Mouse (Mus musculus): ENCODE results near the gene Fgr. TPM values are rescaled to one million over a fixed set of nuclear protein-coding genes. Genes with fewer than 3 reads are reported as not detected.
"Not testable (repeated sequence)": the region's sequence is repeated elsewhere in the genome, so short reads cannot be mapped to it uniquely, and the experiment has no call there.

The Fgr gene
- total RNA-seq, 2 experiments from 2014 or later: 0.23 TPM

- no peak overlapping the region for H3K27ac ChIP-seq
- peak; percentile 100 for TF ChIP-seq CTCF (IDR thresholded peaks at IDR 0.05)
- intact Hi-C loops (cut with DNase I): loop anchor here (1.0 to 10.0 kb wide), 2 partner anchors 60 to 450 kb away; no protein-coding TSS in a partner anchor
- DNase-seq (ENCODE audit: extremely low spot score in 1 of 2, low spot score in 2 of 2): peak; percentile 69 to 74
- no peak overlapping the region for H3K4me3 ChIP-seq
Observed at GRCm38 (mm10) chr4:133005233-133005632, 31.3 kb downstream of the Fgr start.

GRCm38 (mm10) chr4:133005885-133006451, 32.1 kb downstream of the Fgr start:
- not testable (repeated sequence) for H3K27ac ChIP-seq; H3K4me3 ChIP-seq; DNase-seq (ENCODE audit: extremely low spot score in 1 of 2, low spot score in 2 of 2)
- intact Hi-C loops (cut with DNase I): loop anchor here (1.0 to 10.0 kb wide), 2 partner anchors 61 to 449 kb away; no protein-coding TSS in a partner anchor

- intact Hi-C loops (cut with DNase I): loop anchor here (2.0 to 10.0 kb wide), 2 partner anchors 291 to 447 kb away; no protein-coding TSS in a partner anchor
- peak in 1 of 2 experiments; percentile 9 for DNase-seq (ENCODE audit: extremely low spot score in 1 of 2, low spot score in 2 of 2)
- Histone ChIP-seq H3K27ac (no peak overlapping the region), H3K4me3 (no peak overlapping the region)
- TF ChIP-seq CTCF (IDR thresholded peaks at IDR 0.05): no peak
Observed at GRCm38 (mm10) chr4:133007513-133008380, 33.9 kb downstream of the Fgr start.

GRCm38 (mm10) chr4:133009131-133009530, 35.2 kb downstream of the Fgr start:
- TF ChIP-seq CTCF (IDR thresholded peaks at IDR 0.05): peak; percentile 77
- no peak overlapping the region for H3K4me3 ChIP-seq
- intact Hi-C loops (cut with DNase I): loop anchor here (2.0 to 10.0 kb wide), 2 partner anchors 290 to 446 kb away; no protein-coding TSS in a partner anchor
- peak; percentile 37 to 74 for DNase-seq (ENCODE audit: extremely low spot score in 1 of 2, low spot score in 2 of 2)
- H3K27ac ChIP-seq: no peak overlapping the region

- Histone ChIP-seq H3K27ac (no peak overlapping the region), H3K4me3 (no peak overlapping the region)
- peak in 1 of 2 experiments; percentile 6 for DNase-seq (ENCODE audit: extremely low spot score in 1 of 2, low spot score in 2 of 2)
- no peak for TF ChIP-seq CTCF (IDR thresholded peaks at IDR 0.05)
- intact Hi-C loops (cut with DNase I): loop anchor here (1.0 to 10.0 kb wide), 5 partner anchors 123 to 445 kb away; partner anchors contain the start of genes Cd164l2, Gpr3 and Wasf2
Observed at GRCm38 (mm10) chr4:133009676-133010075, 35.8 kb downstream of the Fgr start.

- DNase-seq (ENCODE audit: extremely low spot score in 1 of 2, low spot score in 2 of 2): peak in 1 of 2 experiments; percentile 12
- intact Hi-C loops (cut with DNase I): loop anchor here (1.0 to 5.0 kb wide), 4 partner anchors 46 to 240 kb away; partner anchors contain the start of genes Cd164l2, Gpr3 and Wasf2
- TF ChIP-seq CTCF (IDR thresholded peaks at IDR 0.05): no peak
- Histone ChIP-seq H3K4me3 (peak overlapping the region; percentile 99), H3K27ac (no peak overlapping the region)
Observed at GRCm38 (mm10) chr4:133010611-133011010, 36.7 kb downstream of the Fgr start.

GRCm38 (mm10) chr4:133011028-133011820, 37.3 kb downstream of the Fgr start, which contains the start of gene Ahdc1:
Gene Ahdc1 (plus strand): TSS chr4:133011260.
- TF ChIP-seq CTCF (IDR thresholded peaks at IDR 0.05): no peak; the same call in 1 of the 2 replicates
- peak within 1 kb of the TSS; percentile 92 for H3K27ac ChIP-seq
- peak within 1 kb of the TSS; percentile 99 for H3K4me3 ChIP-seq
- peak; percentile 93 to 94 for DNase-seq (ENCODE audit: extremely low spot score in 1 of 2, low spot score in 2 of 2)
- intact Hi-C loops (cut with DNase I): loop anchor here (1.0 to 5.0 kb wide), 3 partner anchors 45 to 202 kb away; partner anchors contain the start of genes Cd164l2, Gpr3 and Wasf2

GRCm38 (mm10) chr4:133011821-133012775, 38.2 kb downstream of the Fgr start:
- DNase-seq (ENCODE audit: extremely low spot score in 1 of 2, low spot score in 2 of 2): peak in 1 of 2 experiments; percentile 53
- intact Hi-C loops (cut with DNase I): loop anchor here (1.0 to 5.0 kb wide), 3 partner anchors 44 to 201 kb away; partner anchors contain the start of genes Cd164l2, Gpr3 and Wasf2
- H3K27ac ChIP-seq: peak overlapping the region; percentile 92
- peak overlapping the region; percentile 99 for H3K4me3 ChIP-seq
- TF ChIP-seq CTCF (IDR thresholded peaks at IDR 0.05): no peak

GRCm38 (mm10) chr4:133012776-133013265, 38.9 kb downstream of the Fgr start:
- peak overlapping the region; percentile 99 for H3K4me3 ChIP-seq
- intact Hi-C loops (cut with DNase I): loop anchor here (5.0 kb wide), 1 partner anchor 119 kb away; the partner anchor contains the start of gene Wasf2
- TF ChIP-seq CTCF (IDR thresholded peaks at IDR 0.05): no peak
- peak overlapping the region; percentile 92 for H3K27ac ChIP-seq
- DNase-seq (ENCODE audit: extremely low spot score in 1 of 2, low spot score in 2 of 2): no peak

Data from left cerebral cortex, adult 2 months (tissue).